12 mouse cellular contexts compared by ENCODE assay signal in the genomic region with DNA sequence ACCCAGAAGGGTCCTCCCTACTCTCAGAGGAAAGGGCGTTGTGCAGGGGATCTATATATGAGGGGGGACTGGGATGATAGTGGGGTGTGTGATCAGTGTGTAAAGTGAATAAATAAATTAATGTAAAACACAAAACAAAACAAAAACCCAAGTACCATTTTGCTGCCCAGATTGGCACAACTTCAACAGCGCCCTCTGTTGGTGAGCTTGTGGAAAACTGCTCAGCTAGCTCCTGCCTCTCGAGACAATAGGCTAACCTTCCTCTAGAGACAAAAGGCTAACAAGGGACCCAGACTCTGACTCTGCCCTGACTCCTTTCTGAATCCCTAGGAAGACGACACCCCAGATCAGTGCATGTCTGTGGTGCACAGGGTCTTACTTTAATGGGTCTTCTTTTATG.
DNase-seq lines count a peak whose midpoint lies in the region; ATAC-seq and TF ChIP-seq lines count a peak whose summit lies in the region.
"Had no signal": no experiment of that assay in that cellular context is flagged by ENCODE, and none has a peak within 500 bp of the region (broad histone marks: within the 10 kb centered on the region; RNA-seq: fewer than 3 reads in every experiment).

No protein-coding gene starts in this region.

- no peak overlapping the region for H3K4me2 ChIP-seq in hindbrain, embryonic 12.5 days (replicated peaks)
- H3K4me2 ChIP-seq: hindbrain, embryonic 13.5 days; limb, embryonic 12.5 days; neural tube, embryonic 15.5 days had no signal

- TF ChIP-seq CTCF in left cerebral cortex, adult 2 months (IDR thresholded peaks at IDR 0.05), result peak; percentile 55
- peak; percentile 31; the same call in 1 of the 2 replicates for TF ChIP-seq CTCF in brain, embryonic 14.5 days (IDR thresholded peaks at IDR 0.05; ENCODE audit: borderline replicate concordance, extremely low read depth, insufficient read depth, insufficient read length)

- TF ChIP-seq POLR2A in brain, embryonic 14.5 days (IDR thresholded peaks at IDR 0.05; ENCODE audit: borderline replicate concordance, extremely low read depth, insufficient read depth, insufficient read length, poor library complexity, severe bottlenecking), result no peak

- ATAC-seq in hindbrain, embryonic 12.5 days (ENCODE audit: low FRiP score), result no peak

- H3K27ac ChIP-seq in left cerebral cortex, adult 2 months, result no peak overlapping the region
- no peak overlapping the region for H3K27ac ChIP-seq in hindbrain, embryonic 12.5 days
- H3K27ac ChIP-seq: hindbrain, embryonic 13.5 days; limb, embryonic 12.5 days; midbrain, embryonic 10.5 days; neural tube, embryonic 15.5 days had no signal

- intact Hi-C loops in left cerebral cortex, adult 2 months (cut with DNase I), result no loop called here
- intact Hi-C loops in left cerebral cortex, postnatal 14 days (cut with DNase I), result no loop called here

- H3K9ac ChIP-seq in hindbrain, embryonic 12.5 days, result no peak overlapping the region
- H3K9ac ChIP-seq: hindbrain, embryonic 13.5 days; limb, embryonic 12.5 days; neural tube, embryonic 15.5 days had no signal

- 66% methylated on average over 4 of the region's 4 CpGs for WGBS in hindbrain, embryonic 12.5 days

- H3K36me3 ChIP-seq in hindbrain, embryonic 12.5 days, result 0 out of 2 replicates have a peak, but pooled peaks cover 8% of the 10 kb centered on the region
- H3K36me3 ChIP-seq: limb, embryonic 12.5 days; neural tube, embryonic 15.5 days had no signal

- H3K4me1 ChIP-seq in hindbrain, embryonic 12.5 days, result no peaks in the 10 kb centered on the region
- H3K4me1 ChIP-seq: hindbrain, embryonic 13.5 days; limb, embryonic 12.5 days; midbrain, embryonic 10.5 days; neural tube, embryonic 15.5 days had no signal

- peak; percentile 33 for DNase-seq in embryo, embryonic 10 days (ENCODE audit: low spot score)
- DNase-seq in embryo, embryonic 11 days, result no peak
- DNase-seq in left cerebral cortex, adult 2 months (ENCODE audit: extremely low spot score in 1 of 2, low spot score in 2 of 2), result no peak
- DNase-seq in left cerebral cortex, postnatal 14 days (ENCODE audit: low spot score in 2 of 2), result no peak
- peak; percentile 41 for DNase-seq in ES-CJ7 (ENCODE audit: low read depth, low spot score)
- DNase-seq in brain, embryonic 14.5 days (ENCODE audit: low read depth), result no peak
- DNase-seq in ovary, adult 18-20 months (ENCODE audit: low spot score), result no peak

- no peak overlapping the region for H3K4me3 ChIP-seq in left cerebral cortex, adult 2 months
- H3K4me3 ChIP-seq in hindbrain, embryonic 12.5 days, result no peak overlapping the region
- H3K4me3 ChIP-seq: hindbrain, embryonic 13.5 days; limb, embryonic 12.5 days; midbrain, embryonic 10.5 days; neural tube, embryonic 15.5 days had no signal

- H3K9me3 ChIP-seq in hindbrain, embryonic 12.5 days (replicated peaks), result 0 out of 2 replicates have a peak, but pooled peaks cover 7% of the 10 kb centered on the region
- H3K9me3 ChIP-seq: limb, embryonic 12.5 days; midbrain, embryonic 10.5 days; neural tube, embryonic 15.5 days had no signal

- H3K27me3 ChIP-seq in hindbrain, embryonic 12.5 days, result no peaks in the 10 kb centered on the region
- H3K27me3 ChIP-seq: hindbrain, embryonic 13.5 days; limb, embryonic 12.5 days; neural tube, embryonic 15.5 days had no signal

Comparison
In these comparisons a context has a peak if more than half of its experiments do, and no peak if none do; other contexts are left out.
1. DNase-seq: peak in embryo, embryonic 10 days (single experiment) and ES-CJ7 (single experiment); none in embryo, embryonic 11 days (single experiment), left cerebral cortex, adult 2 months (0 of 2), left cerebral cortex, postnatal 14 days (0 of 2), brain, embryonic 14.5 days (single experiment) and ovary, adult 18-20 months (single experiment).